Mouse (Mus musculus) forebrain, embryonic 12.5 days (tissue): Measurements from ENCODE around the gene Fen1. TPM values are rescaled to one million over a fixed set of nuclear protein-coding genes. Genes with fewer than 3 reads are reported as not detected.

ENCODE experiments used
- ATAC-seq: fragments of 200-750 bp; cut with Nextera tagmentation; 2 replicates; pipeline ENCODE4 v1.8.0; 2017; ENCODE audit warnings: moderate TSS enrichment; ENCODE audit not compliant: low FRiP score
- H3K27ac ChIP-seq: fragments of 300-500 bp; sonication (generic); 2 replicates; pipeline ENCODE4 v1.5.1; 2016; ENCODE audit warnings: mild to moderate bottlenecking
- H3K27me3 ChIP-seq: fragments of 300-500 bp; sonication (generic); 2 replicates; pipeline ENCODE4 v1.6.1; 2016; ENCODE audit warnings: mild to moderate bottlenecking
- H3K36me3 ChIP-seq: fragments of 300-500 bp; sonication (generic); replicated peaks from 2 replicates; pipeline ENCODE4 v1.6.1; 2016; ENCODE audit warnings: mild to moderate bottlenecking
- H3K4me1 ChIP-seq: fragments of 300-500 bp; sonication (generic); 2 replicates; pipeline ENCODE4 v1.6.1; 2016
- H3K4me2 ChIP-seq: fragments of 300-500 bp; sonication (generic); 2 replicates; pipeline ENCODE4 v1.6.1; 2016; ENCODE audit warnings: mild to moderate bottlenecking, moderate library complexity
- H3K4me3 ChIP-seq: fragments of 300-500 bp; sonication (generic); replicated peaks from 2 replicates; pipeline ENCODE4 v1.5.1; 2016; ENCODE audit warnings: mild to moderate bottlenecking
- H3K9ac ChIP-seq: fragments of 300-500 bp; sonication (generic); 2 replicates; pipeline ENCODE4 v1.6.1; 2016; ENCODE audit warnings: mild to moderate bottlenecking
- H3K9me3 ChIP-seq: fragments of 300-500 bp; sonication (generic); 2 replicates; pipeline ENCODE4 v1.6.1; 2016
- WGBS: fragments of 180-500 bp; shearing (Covaris S2); methylation state at CpG from one replicate; pipeline ENCODE4 v1.1.7; 2016; 5-methylcytosine and 5-hydroxymethylcytosine counted together
- polyA plus RNA-seq: library from polyadenylated mRNA; unstranded; fragments of >200 nt; fragmentation: Nextera tagmentation; extraction: Ambion mirVana; gene quantifications from 2 replicates; pipeline ENCODE4 v1.2.1, GENCODE M21; 2016

Gene Fen1
- polyA plus RNA-seq, 1 experiment from 2014 or later = 130 TPM

GRCm38 (mm10) chr19:10208851-10209250, 4.9 kb upstream of the Fen1 start:
- WGBS = 91% methylated on average over 3 of the region's 3 CpGs
- H3K27ac ChIP-seq = no peak overlapping the region

DNA sequence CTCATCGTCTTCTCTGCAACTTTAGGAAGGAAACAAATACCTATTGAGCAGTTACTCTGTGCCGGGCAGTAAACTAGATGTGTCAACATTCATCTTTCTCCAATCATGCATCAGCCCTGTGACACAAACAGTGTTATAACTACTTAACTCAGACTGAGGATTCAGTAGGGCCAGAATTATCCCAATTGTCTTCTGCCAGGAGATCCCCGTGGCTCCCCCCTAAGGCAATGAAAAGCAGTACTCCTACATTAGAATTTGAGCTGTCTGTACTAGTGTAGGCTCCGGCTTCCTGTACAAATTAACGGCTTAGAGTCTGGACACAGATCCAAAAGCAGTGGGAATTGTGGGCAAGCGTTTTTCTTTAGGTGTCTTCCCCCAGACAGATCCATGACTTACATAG, 1.1 kb upstream of the Fen1 start:
- Histone ChIP-seq H3K36me3 (peaks cover 55% of the 10 kb centered on the region), H3K27me3 (no peaks in the 10 kb centered on the region), H3K4me3 (peak overlapping the region; percentile 90), H3K27ac (no peak overlapping the region), H3K9me3 (no peaks in the 10 kb centered on the region), H3K4me2 (peak overlapping the region; percentile 91), H3K4me1 (peaks cover 17% of the 10 kb centered on the region), H3K9ac (peak overlapping the region; percentile 88)
- no peak for ATAC-seq
- 79% methylated on average over 6 of the region's 6 CpGs for WGBS

More at GRCm38 (mm10) chr19:10208851-10209250, 4.9 kb upstream of the Fen1 start:
- H3K9ac ChIP-seq = 0 out of 2 replicates have a peak overlapping the region, but pooled peaks have one; percentile 25
- H3K4me3 ChIP-seq = no peak overlapping the region
- peaks cover 7% of the 10 kb centered on the region for H3K4me1 ChIP-seq
- H3K9me3 ChIP-seq = no peaks in the 10 kb centered on the region
- peaks cover 62% of the 10 kb centered on the region for H3K36me3 ChIP-seq
- no peak overlapping the region for H3K4me2 ChIP-seq
- H3K27me3 ChIP-seq = no peaks in the 10 kb centered on the region
- no peak for ATAC-seq

DNA sequence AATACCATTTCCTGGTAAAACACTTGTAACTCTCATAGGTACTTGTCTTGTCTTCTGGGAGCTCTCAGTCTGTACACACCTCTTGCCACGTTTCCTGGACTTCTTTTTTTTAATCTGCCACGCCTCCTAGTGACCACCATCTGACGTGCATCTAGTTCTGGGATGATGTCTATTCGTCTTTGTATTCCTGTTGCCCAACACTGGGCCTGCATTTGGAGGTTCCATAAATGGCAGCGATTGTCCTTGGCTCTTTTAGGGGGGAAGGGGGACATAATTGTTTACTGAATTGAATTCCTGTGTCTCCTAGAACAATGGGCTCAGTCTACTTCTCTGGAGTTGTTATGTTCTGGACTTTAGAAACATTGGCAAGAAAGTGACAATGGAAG, 640 bp upstream of the Fen1 start:
- H3K27ac ChIP-seq = peak overlapping the region; percentile 85; the same call in 1 of the 2 replicates
- 2% methylated on average over 5 of the region's 5 CpGs for whole genome bisulfite sequencing

DNA sequence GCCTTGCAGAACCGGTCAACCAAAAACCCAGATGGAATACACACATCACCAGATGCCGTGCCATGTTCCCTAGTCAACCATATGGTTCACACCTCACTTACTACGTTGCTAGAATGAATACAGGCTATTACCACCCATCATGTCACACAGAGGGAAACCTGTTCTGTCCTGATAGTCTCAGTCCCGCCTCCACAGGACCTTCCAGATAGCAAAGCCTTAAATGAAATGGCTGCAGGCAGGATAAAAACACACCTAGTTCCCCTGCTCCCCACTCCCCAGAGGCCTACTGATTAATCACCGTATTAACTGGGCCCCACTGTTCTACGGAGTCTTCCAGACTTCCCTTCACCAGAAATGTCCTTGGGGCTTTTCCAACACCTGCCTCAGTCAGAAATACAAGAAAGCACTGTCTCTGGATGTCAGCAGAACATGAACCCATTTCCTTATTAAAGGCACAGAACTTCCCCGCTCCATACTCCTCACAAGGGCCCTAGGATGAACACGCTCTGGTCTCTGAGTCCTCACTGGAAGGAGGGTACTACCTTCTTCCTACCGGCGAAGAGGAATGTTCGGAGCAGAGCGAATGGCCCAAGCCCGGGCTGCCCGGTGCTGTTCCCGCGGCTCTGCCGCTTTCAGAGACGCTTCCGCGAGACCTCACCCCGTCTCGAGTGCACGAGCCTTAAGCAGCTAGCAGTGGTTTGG, 672 bp downstream of the Fen1 start:
- Histone ChIP-seq H3K4me3 (peak overlapping the region; percentile 90), H3K27me3 (no peaks in the 10 kb centered on the region), H3K4me1 (peaks cover 17% of the 10 kb centered on the region), H3K4me2 (peak overlapping the region; percentile 91), H3K27ac (peak overlapping the region; percentile 85), H3K9ac (peak overlapping the region; percentile 88), H3K9me3 (no peaks in the 10 kb centered on the region), H3K36me3 (peaks cover 48% of the 10 kb centered on the region)
- WGBS = 4% methylated on average over 23 of the region's 23 CpGs
- ATAC-seq = no peak; the same call in 1 of the 2 replicates

More for the DNA sequence above, 640 bp upstream of the Fen1 start:
- Histone ChIP-seq H3K4me2 (peak overlapping the region; percentile 91), H3K36me3 (peaks cover 55% of the 10 kb centered on the region), H3K4me1 (peaks cover 17% of the 10 kb centered on the region), H3K4me3 (peak overlapping the region; percentile 90), H3K9ac (peak overlapping the region; percentile 88), H3K27me3 (no peaks in the 10 kb centered on the region), H3K9me3 (no peaks in the 10 kb centered on the region)
- ATAC-seq = peak; percentile 18; the same call in 1 of the 2 replicates

DNA sequence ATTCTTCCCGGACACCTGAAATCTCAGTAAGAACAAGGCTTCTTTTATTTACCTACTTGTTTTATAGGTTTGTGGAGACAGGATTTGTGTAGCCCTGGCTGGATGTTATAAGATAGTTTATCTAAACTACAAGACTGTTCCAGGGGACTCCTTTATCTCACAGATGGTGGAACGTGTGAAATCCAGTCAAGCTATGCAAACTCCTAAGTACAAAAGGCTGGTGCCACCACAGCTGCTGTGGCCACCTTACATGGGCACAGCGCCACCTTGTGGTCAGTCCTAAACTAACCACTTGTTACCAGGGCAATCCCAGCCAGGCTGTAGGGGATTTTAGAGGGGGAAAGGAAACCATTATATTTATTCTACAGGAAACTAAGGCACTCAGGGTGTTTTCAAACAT, 5.2 kb downstream of the Fen1 start:
- WGBS = 30% methylated on average over 3 of the region's 3 CpGs
- H3K4me3 ChIP-seq = no peak overlapping the region
- no peak overlapping the region for H3K9ac ChIP-seq
- peaks cover 60% of the 10 kb centered on the region for H3K36me3 ChIP-seq
- peak; percentile 54; the same call in 1 of the 2 replicates for ATAC-seq
- H3K27ac ChIP-seq = no peak overlapping the region
- H3K27me3 ChIP-seq = no peaks in the 10 kb centered on the region
- H3K9me3 ChIP-seq = no peaks in the 10 kb centered on the region
- peaks cover 10% of the 10 kb centered on the region for H3K4me1 ChIP-seq
- no peak overlapping the region for H3K4me2 ChIP-seq

DNA sequence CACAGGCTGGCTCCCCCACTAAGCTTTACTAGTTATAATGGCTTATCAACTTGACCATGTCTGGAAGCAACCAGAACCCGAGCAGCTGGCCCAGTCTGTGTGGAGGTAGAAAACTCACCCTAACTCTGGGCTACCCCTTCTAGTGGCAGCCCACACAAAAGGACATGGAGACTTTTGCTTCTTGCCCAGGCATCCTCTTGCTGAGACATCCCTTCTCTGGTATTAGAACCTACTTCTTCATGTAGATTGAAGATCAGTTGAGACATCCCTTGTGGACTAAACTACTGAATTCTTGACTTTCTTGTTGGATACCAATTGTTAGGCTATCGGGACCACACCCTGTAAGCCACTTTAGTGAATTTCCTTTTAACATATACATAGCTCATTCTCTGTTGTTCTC, 5.7 kb downstream of the Fen1 start:
- 80% methylated on average over 2 of the region's 2 CpGs for WGBS
- Histone ChIP-seq H3K27ac (no peak overlapping the region), H3K9me3 (no peaks in the 10 kb centered on the region), H3K9ac (no peak overlapping the region), H3K36me3 (peaks cover 64% of the 10 kb centered on the region), H3K4me2 (no peak overlapping the region), H3K4me1 (peaks cover 8% of the 10 kb centered on the region), H3K27me3 (no peaks in the 10 kb centered on the region), H3K4me3 (no peak overlapping the region)
- no peak; the same call in 1 of the 2 replicates for ATAC-seq

DNA sequence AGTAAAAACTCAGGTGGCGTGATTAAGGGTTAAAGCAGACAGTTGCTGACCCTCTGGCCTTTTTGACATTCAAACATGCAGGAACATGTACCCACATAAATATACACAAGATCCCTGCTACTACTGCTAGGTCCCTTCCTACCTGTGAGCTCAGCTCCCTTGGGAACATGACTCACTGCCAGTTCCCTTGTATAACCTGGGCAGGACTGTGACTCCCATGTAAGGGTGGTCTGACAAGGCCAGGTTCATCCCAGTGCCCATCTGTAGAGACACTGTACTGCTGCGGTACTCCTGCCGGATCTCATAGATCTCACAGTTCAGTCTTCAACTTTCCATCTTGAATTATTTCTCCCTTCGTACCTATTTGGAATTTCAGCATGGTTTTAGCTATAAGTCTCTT, 6.8 kb downstream of the Fen1 start:
- peaks cover 76% of the 10 kb centered on the region for H3K36me3 ChIP-seq

DNA sequence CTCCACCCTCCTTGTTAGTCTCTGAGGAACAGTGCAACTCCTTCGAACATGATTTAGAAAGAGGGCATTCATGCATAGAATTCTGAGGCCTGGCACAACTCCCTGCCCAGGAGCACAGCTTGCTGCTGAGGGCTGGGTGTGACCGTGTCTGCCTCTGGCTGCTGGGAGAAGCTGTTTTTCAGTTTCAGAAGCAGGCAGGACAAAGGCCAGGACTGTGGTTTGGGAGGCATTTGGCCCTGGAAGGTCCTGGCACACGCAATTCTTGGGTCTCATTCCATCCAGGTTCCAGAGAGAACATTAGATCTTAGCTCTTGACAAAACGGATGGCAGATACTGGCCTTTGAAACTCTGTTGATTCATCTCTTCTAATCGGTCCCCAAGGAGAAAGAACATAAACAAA, 8.7 kb downstream of the Fen1 start:
- H3K27ac ChIP-seq = no peak overlapping the region
- H3K4me3 ChIP-seq = no peak overlapping the region
- WGBS = 86% methylated on average over 5 of the region's 5 CpGs
- H3K36me3 ChIP-seq = peaks cover 82% of the 10 kb centered on the region
- no peak overlapping the region for H3K9ac ChIP-seq
- no peaks in the 10 kb centered on the region for H3K9me3 ChIP-seq
- no peak overlapping the region for H3K4me2 ChIP-seq
- H3K4me1 ChIP-seq = no peaks in the 10 kb centered on the region
- ATAC-seq = no peak
- H3K27me3 ChIP-seq = no peaks in the 10 kb centered on the region

More for the DNA sequence above, 6.8 kb downstream of the Fen1 start:
- Histone ChIP-seq H3K9me3 (no peaks in the 10 kb centered on the region), H3K4me1 (no peaks in the 10 kb centered on the region), H3K27ac (no peak overlapping the region), H3K4me3 (no peak overlapping the region), H3K4me2 (no peak overlapping the region), H3K9ac (no peak overlapping the region), H3K27me3 (no peaks in the 10 kb centered on the region)
- WGBS = 86% methylated on average over 4 of the region's 4 CpGs
- no peak for ATAC-seq

DNA sequence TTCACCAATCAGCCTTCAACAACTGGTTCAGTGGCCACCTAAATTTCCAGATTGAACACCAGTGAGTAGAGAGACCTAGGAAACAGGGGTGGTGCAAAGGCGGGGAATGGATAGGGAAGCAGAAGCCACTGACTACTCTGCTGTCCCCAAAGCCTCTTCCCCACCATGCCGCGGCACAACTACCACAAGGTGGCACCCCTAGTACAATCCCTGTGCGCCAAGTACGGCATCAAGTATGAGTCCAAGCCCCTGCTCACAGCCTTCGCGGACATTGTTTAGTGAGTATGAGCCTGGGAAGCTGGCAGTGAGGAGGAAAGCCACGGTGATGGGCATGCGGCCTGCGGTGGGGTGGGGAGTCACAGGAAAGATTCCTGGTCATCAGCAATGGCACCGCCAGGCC, 9.6 kb downstream of the Fen1 start:
- H3K27ac ChIP-seq = no peak overlapping the region
- H3K4me3 ChIP-seq = no peak overlapping the region
- peaks cover 82% of the 10 kb centered on the region for H3K36me3 ChIP-seq
- no peak overlapping the region for H3K9ac ChIP-seq
- no peak for ATAC-seq
- WGBS = 87% methylated on average over 11 of the region's 11 CpGs
- no peaks in the 10 kb centered on the region for H3K9me3 ChIP-seq
- no peak overlapping the region for H3K4me2 ChIP-seq
- H3K27me3 ChIP-seq = no peaks in the 10 kb centered on the region
- no peaks in the 10 kb centered on the region for H3K4me1 ChIP-seq

GRCm38 (mm10) chr19:10191326-10191725, 12.6 kb downstream of the Fen1 start:
- ATAC-seq = 0 out of 2 replicates have a peak, but pooled peaks have one; percentile 15
- H3K9ac ChIP-seq = no peak overlapping the region
- no peak overlapping the region for H3K4me3 ChIP-seq
- H3K4me1 ChIP-seq = peaks cover 5% of the 10 kb centered on the region
- no peaks in the 10 kb centered on the region for H3K27me3 ChIP-seq
- 81% methylated on average over 7 of the region's 7 CpGs for WGBS
- H3K36me3 ChIP-seq = peaks cover 100% of the 10 kb centered on the region
- H3K9me3 ChIP-seq = no peaks in the 10 kb centered on the region
- no peak overlapping the region for H3K27ac ChIP-seq
- H3K4me2 ChIP-seq = no peak overlapping the region

DNA sequence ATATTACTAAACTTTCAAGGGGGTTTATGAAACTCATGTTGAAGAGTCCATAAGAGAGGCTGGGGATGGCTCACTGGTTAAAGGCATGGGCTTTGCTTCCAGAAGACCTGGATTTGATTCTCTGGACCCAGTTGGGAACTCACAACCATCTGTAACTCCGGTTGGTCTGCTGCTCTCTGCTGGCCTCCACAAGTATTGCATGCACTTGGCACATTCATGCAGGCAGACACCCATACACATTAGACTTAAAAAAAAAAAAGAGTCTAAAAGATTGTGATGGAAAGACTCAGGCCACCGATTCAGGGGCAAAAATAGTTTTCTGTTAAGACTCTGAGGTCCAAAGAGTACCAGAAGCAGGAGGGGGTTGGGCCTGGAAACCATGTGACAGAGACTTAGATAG, 13.2 kb downstream of the Fen1 start:
- peaks cover 10% of the 10 kb centered on the region for H3K4me1 ChIP-seq
- H3K4me2 ChIP-seq = no peak overlapping the region
- ATAC-seq = no peak
- no peak overlapping the region for H3K27ac ChIP-seq
- no peaks in the 10 kb centered on the region for H3K27me3 ChIP-seq
- H3K9ac ChIP-seq = no peak overlapping the region
- H3K9me3 ChIP-seq = no peaks in the 10 kb centered on the region
- no peak overlapping the region for H3K4me3 ChIP-seq
- peaks cover 100% of the 10 kb centered on the region for H3K36me3 ChIP-seq
- WGBS = 56% methylated on average over 2 of the region's 2 CpGs

- Histone ChIP-seq H3K27me3 (no peaks in the 10 kb centered on the region), H3K4me3 (no peak overlapping the region), H3K4me2 (no peak overlapping the region), H3K9me3 (no peaks in the 10 kb centered on the region), H3K27ac (peak overlapping the region; percentile 19; the same call in 1 of the 2 replicates), H3K36me3 (peaks cover 100% of the 10 kb centered on the region), H3K4me1 (peaks cover 18% of the 10 kb centered on the region), H3K9ac (no peak overlapping the region)
- no peak for ATAC-seq
- 94% methylated on average over 8 of the region's 8 CpGs for WGBS
Observed at GRCm38 (mm10) chr19:10189940-10190339, 14.0 kb downstream of the Fen1 start.

- Histone ChIP-seq H3K4me1 (peaks cover 28% of the 10 kb centered on the region), H3K4me3 (no peak overlapping the region), H3K27ac (no peak overlapping the region), H3K36me3 (peaks cover 92% of the 10 kb centered on the region), H3K27me3 (no peaks in the 10 kb centered on the region), H3K9ac (no peak overlapping the region), H3K9me3 (no peaks in the 10 kb centered on the region), H3K4me2 (no peak overlapping the region)
- ATAC-seq = no peak
- 93% methylated on average over 6 of the region's 6 CpGs for WGBS
Observed at GRCm38 (mm10) chr19:10189022-10189421, 14.9 kb downstream of the Fen1 start.
